Mouse (Mus musculus) lung, postnatal 0 days (tissue): ENCODE data around the gene Gtf2ird1. TPM values are rescaled to one million over a fixed set of nuclear protein-coding genes. Genes with fewer than 3 reads are reported as not detected.

ENCODE experiments used
- ATAC-seq: fragments of 200-750 bp; cut with Nextera tagmentation; 2 replicates; pipeline ENCODE4 v1.8.0; 2017; ENCODE audit warnings: moderate library complexity
- DNase-seq: peaks from one replicate; pipeline ENCODE4 v3.0.0-alpha.2; 2016; ENCODE audit warnings: low spot score
- H3K27ac ChIP-seq: fragments of 300-500 bp; sonication (generic); 2 replicates; pipeline ENCODE4 v1.5.1; 2014; ENCODE audit warnings: antibody characterized with exemption, mild to moderate bottlenecking, low read length, mixed read lengths
- H3K27me3 ChIP-seq: fragments of 300-500 bp; sonication (generic); replicated peaks from 2 replicates; pipeline ENCODE4 v1.6.1; 2014; ENCODE audit warnings: low read length, mixed read lengths; ENCODE audit not compliant: insufficient read depth
- H3K36me3 ChIP-seq: fragments of 300-500 bp; sonication (generic); 2 replicates; pipeline ENCODE4 v1.6.1; 2014; ENCODE audit warnings: low read length, mixed read lengths; ENCODE audit not compliant: insufficient read depth
- H3K4me1 ChIP-seq: fragments of 300-500 bp; sonication (generic); 2 replicates; pipeline ENCODE4 v1.6.1; 2014; ENCODE audit warnings: antibody characterized with exemption, low read depth, low read length, mixed read lengths; ENCODE audit not compliant: insufficient read depth
- H3K4me2 ChIP-seq: fragments of 300-500 bp; sonication (generic); replicated peaks from 2 replicates; pipeline ENCODE4 v1.6.1; 2014; ENCODE audit warnings: low read depth, mild to moderate bottlenecking, low read length, moderate library complexity, mixed read lengths
- H3K4me3 ChIP-seq: fragments of 300-500 bp; sonication (generic); 2 replicates; pipeline ENCODE4 v1.5.1; 2014; ENCODE audit warnings: low read depth, low read length
- H3K9ac ChIP-seq: fragments of 300-500 bp; sonication (generic); replicated peaks from 2 replicates; pipeline ENCODE4 v1.6.1; 2014; ENCODE audit warnings: low read depth, mild to moderate bottlenecking
- H3K9me3 ChIP-seq: fragments of 300-500 bp; sonication (generic); 2 replicates; pipeline ENCODE4 v1.6.1; 2016; ENCODE audit warnings: low read length, mixed read lengths
- CTCF ChIP-seq: IDR thresholded peaks from 2 replicates; pipeline ENCODE4 v1.5.1; 2016; ENCODE audit warnings: antibody characterized with exemption, mild to moderate bottlenecking
- EP300 ChIP-seq: IDR thresholded peaks from 2 replicates; pipeline ENCODE4 v1.6.1; 2016; ENCODE audit warnings: antibody characterized with exemption, mild to moderate bottlenecking, control low read depth
- WGBS: fragments of 180-500 bp; shearing (Covaris S2); extraction: QIAGEN DNeasy Blood & Tissue Kit; methylation state at CpG from one replicate; pipeline ENCODE4 v1.1.7; 2014; 5-methylcytosine and 5-hydroxymethylcytosine counted together
- polyA plus RNA-seq: library from polyadenylated mRNA; unstranded; fragments of >200 nt; fragmentation: Nextera tagmentation; extraction: Ambion mirVana; gene quantifications from 2 replicates; pipeline ENCODE4 v1.2.1, GENCODE M21; 2015

Gene Gtf2ird1
- polyA plus RNA-seq, 1 experiment from 2014 or later = 36.1 TPM

- no peak overlapping the region for H3K4me2 ChIP-seq
- no peaks in the 10 kb centered on the region for H3K9me3 ChIP-seq
- DNase-seq (no peak), ATAC-seq (no peak)
- H3K36me3 ChIP-seq = peaks cover 6% of the 10 kb centered on the region; the same call in 1 of the 2 replicates
- no peaks in the 10 kb centered on the region for H3K27me3 ChIP-seq
- TF ChIP-seq EP300 (no peak), CTCF (peak; percentile 71)
- H3K4me1 ChIP-seq = 0 out of 2 replicates have a peak, but pooled peaks cover 2% of the 10 kb centered on the region
- 87% methylated on average over 12 of the region's 12 CpGs for WGBS
- H3K4me3 ChIP-seq = no peak overlapping the region
- no peak overlapping the region for H3K9ac ChIP-seq
- no peak overlapping the region for H3K27ac ChIP-seq
These were observed 33.9 kb upstream of the Gtf2ird1 start for GRCm38 (mm10) chr5:134490465-134490864.

GRCm38 (mm10) chr5:134489583-134489982, 33.1 kb upstream of the Gtf2ird1 start:
- Histone ChIP-seq H3K4me2 (no peak overlapping the region), H3K36me3 (peaks cover 4% of the 10 kb centered on the region; the same call in 1 of the 2 replicates), H3K4me3 (no peak overlapping the region), H3K9ac (no peak overlapping the region), H3K4me1 (0 out of 2 replicates have a peak, but pooled peaks cover 2% of the 10 kb centered on the region), H3K9me3 (no peaks in the 10 kb centered on the region), H3K27ac (no peak overlapping the region), H3K27me3 (no peaks in the 10 kb centered on the region)
- 30% methylated on average over 9 of the region's 9 CpGs for WGBS
- DNase-seq (peak; percentile 60), ATAC-seq (peak; percentile 23; the same call in 1 of the 2 replicates)
- TF ChIP-seq CTCF = peak; percentile 69
- TF ChIP-seq EP300 = no peak

GRCm38 (mm10) chr5:134488596-134488995, 32.1 kb upstream of the Gtf2ird1 start:
- Histone ChIP-seq H3K27ac (no peak overlapping the region), H3K4me1 (no peaks in the 10 kb centered on the region), H3K9me3 (no peaks in the 10 kb centered on the region), H3K27me3 (no peaks in the 10 kb centered on the region), H3K36me3 (peaks cover 4% of the 10 kb centered on the region; the same call in 1 of the 2 replicates), H3K9ac (no peak overlapping the region), H3K4me3 (no peak overlapping the region), H3K4me2 (no peak overlapping the region)
- DNase-seq (no peak), ATAC-seq (no peak)
- WGBS = 98% methylated on average over 4 of the region's 4 CpGs
- TF ChIP-seq EP300 (no peak), CTCF (no peak)

GRCm38 (mm10) chr5:134488042-134488441, 31.5 kb upstream of the Gtf2ird1 start:
- no peak overlapping the region for H3K4me3 ChIP-seq
- H3K36me3 ChIP-seq = peaks cover 4% of the 10 kb centered on the region; the same call in 1 of the 2 replicates
- 70% methylated on average over 10 of the region's 10 CpGs for WGBS
- H3K4me2 ChIP-seq = no peak overlapping the region
- H3K9ac ChIP-seq = no peak overlapping the region
- TF ChIP-seq CTCF (no peak), EP300 (no peak)
- DNase-seq (no peak), ATAC-seq (no peak)
- no peaks in the 10 kb centered on the region for H3K27me3 ChIP-seq
- no peaks in the 10 kb centered on the region for H3K9me3 ChIP-seq
- no peak overlapping the region for H3K27ac ChIP-seq
- H3K4me1 ChIP-seq = no peaks in the 10 kb centered on the region

- Histone ChIP-seq H3K27me3 (no peaks in the 10 kb centered on the region), H3K4me2 (no peak overlapping the region), H3K4me3 (no peak overlapping the region), H3K36me3 (peaks cover 4% of the 10 kb centered on the region; the same call in 1 of the 2 replicates), H3K9me3 (no peaks in the 10 kb centered on the region), H3K9ac (no peak overlapping the region), H3K4me1 (no peaks in the 10 kb centered on the region), H3K27ac (no peak overlapping the region)
- 57% methylated on average over 13 of the region's 13 CpGs for WGBS
- TF ChIP-seq CTCF (peak; percentile 97), EP300 (no peak)
- peak; percentile 87 for DNase-seq
- ATAC-seq = peak; percentile 79
These were observed 29.6 kb upstream of the Gtf2ird1 start for GRCm38 (mm10) chr5:134485900-134486665.

GRCm38 (mm10) chr5:134485183-134485730, 28.7 kb upstream of the Gtf2ird1 start:
- WGBS = 80% methylated on average over 7 of the region's 7 CpGs
- no peak overlapping the region for H3K9ac ChIP-seq

More at GRCm38 (mm10) chr5:134485183-134485730, 28.7 kb upstream of the Gtf2ird1 start:
- Histone ChIP-seq H3K4me3 (no peak overlapping the region), H3K27me3 (no peaks in the 10 kb centered on the region), H3K9me3 (no peaks in the 10 kb centered on the region), H3K36me3 (peaks cover 2% of the 10 kb centered on the region; the same call in 1 of the 2 replicates), H3K4me1 (no peaks in the 10 kb centered on the region), H3K27ac (no peak overlapping the region), H3K4me2 (no peak overlapping the region)
- ATAC-seq (no peak), DNase-seq (no peak)
- TF ChIP-seq EP300 (no peak), CTCF (no peak)
